Mouse (Mus musculus) kidney, adult 10 weeks (tissue): ENCODE results near the gene Ndufs7. TPM values are rescaled to one million over a fixed set of nuclear protein-coding genes. Genes with fewer than 3 reads are reported as not detected.

Experiments
- polyA plus RNA-seq: library from polyadenylated mRNA; stranded (reverse); fragments of 350-450 nt; fragmentation: Illumina TruSeq; extraction: RNeasy Lipid Tissue Mini Kit (QIAGEN cat#74804); gene quantifications from one replicate; pipeline ENCODE4 v1.2.3, GENCODE M21; 2014; ENCODE audit warnings: low read depth, low replicate concordance

Ndufs7 gene
- polyA plus RNA-seq: 4.1 TPM

GRCm38 (mm10) chr10:80248971-80249640, at the start of gene Ndufs7:
TSS of gene Ndufs7 (plus strand) at chr10:80249121.

GRCm38 (mm10) chr10:80226416-80227165, 22.3 kb upstream of the Ndufs7 start, which contains the start of gene Mum1:
TSS of gene Mum1 (plus strand) at chr10:80226434.

GRCm38 (mm10) chr10:80260642-80261584, 12.0 kb downstream of the Ndufs7 start, which contains the start of the genes Gamt and Dazap1:
TSS of gene Gamt (minus strand) at chr10:80261012.
TSS of gene Dazap1 (plus strand) at chr10:80261486.

GRCm38 (mm10) chr10:80292251-80293146, 43.6 kb downstream of the Ndufs7 start, which contains the start of gene Rps15:
TSS of gene Rps15 (plus strand) at chr10:80292453.

GRCm38 (mm10) chr10:80295618-80296425, 46.9 kb downstream of the Ndufs7 start, which contains the start of gene Apc2:
TSS of gene Apc2 (plus strand) at chr10:80295977.

Other genes with a start within 250 kb of the Ndufs7 start
- gene Arhgap45, start 232.5 kb upstream of the Ndufs7 start, polyA plus RNA-seq: not detected
- gene Polr2e, start 209.3 kb upstream of the Ndufs7 start, polyA plus RNA-seq: 0.32 TPM
- gene Gpx4, start 202.0 kb upstream of the Ndufs7 start, polyA plus RNA-seq: 92.2 TPM
- gene Sbno2, start 143.6 kb upstream of the Ndufs7 start, polyA plus RNA-seq: 0.24 TPM
- gene Stk11, start 133.3 kb upstream of the Ndufs7 start, polyA plus RNA-seq: 3.9 TPM
- gene Atp5d, start 110.5 kb upstream of the Ndufs7 start, polyA plus RNA-seq: 0.85 TPM
- not detected for gene Cbarp, start 108.3 kb upstream of the Ndufs7 start, polyA plus RNA-seq
- 5.1 TPM for gene Midn, start 100.8 kb upstream of the Ndufs7 start, polyA plus RNA-seq
- 12.5 TPM for gene Cirbp, start 83.1 kb upstream of the Ndufs7 start, polyA plus RNA-seq
- not detected for gene 1600002K03Rik, start 76.2 kb upstream of the Ndufs7 start, polyA plus RNA-seq
- 0.40 TPM for gene Efna2, start 69.6 kb upstream of the Ndufs7 start, polyA plus RNA-seq
- 3.0 TPM for gene Mum1, start 22.7 kb upstream of the Ndufs7 start, polyA plus RNA-seq
- gene Gamt, start 11.9 kb downstream of the Ndufs7 start, polyA plus RNA-seq: 1.3 TPM
- 13.7 TPM for gene Dazap1, start 12.4 kb downstream of the Ndufs7 start, polyA plus RNA-seq
- gene Rps15, start 43.3 kb downstream of the Ndufs7 start, polyA plus RNA-seq: not detected
- gene Apc2, start 46.9 kb downstream of the Ndufs7 start, polyA plus RNA-seq: not detected
- 0.73 TPM for gene 2310011J03Rik, start 71.4 kb downstream of the Ndufs7 start, polyA plus RNA-seq
- gene Pcsk4, start 80.4 kb downstream of the Ndufs7 start, polyA plus RNA-seq: not detected
- gene Reep6, start 80.8 kb downstream of the Ndufs7 start, polyA plus RNA-seq: 1.3 TPM
- 0.12 TPM for gene Adamtsl5, start 99.3 kb downstream of the Ndufs7 start, polyA plus RNA-seq
- not detected for gene Plk5, start 107.3 kb downstream of the Ndufs7 start, polyA plus RNA-seq
- 2.8 TPM for gene Mex3d, start 138.5 kb downstream of the Ndufs7 start, polyA plus RNA-seq
- gene Mbd3, start 150.4 kb downstream of the Ndufs7 start, polyA plus RNA-seq: not detected
- not detected for gene Uqcr11, start 157.7 kb downstream of the Ndufs7 start, polyA plus RNA-seq
- gene Tcf3, start 184.5 kb downstream of the Ndufs7 start, polyA plus RNA-seq: 1.3 TPM
- gene Onecut3, start 245.7 kb downstream of the Ndufs7 start, polyA plus RNA-seq: not detected